Mouse (Mus musculus) CH12.LX (cell line): ENCODE measurements around the gene Olfr193. TPM values are rescaled to one million over a fixed set of nuclear protein-coding genes. Genes with fewer than 3 reads are reported as not detected.

ENCODE experiments used
- DNase-seq: peaks from one replicate; pipeline ENCODE4 v3.0.0-alpha.2; 2013; ENCODE audit errors: extremely low read depth
- H3K27ac ChIP-seq: 2 replicates; pipeline ENCODE4 v1.5.1; 2012; ENCODE audit warnings: low read depth, mild to moderate bottlenecking, control low read depth, moderate library complexity; ENCODE audit not compliant: insufficient read depth
- H3K27me3 ChIP-seq: replicated peaks from 2 replicates; pipeline ENCODE3; 2012; ENCODE audit warnings: inconsistent platforms
- H3K36me3 ChIP-seq, 2 experiments: replicated peaks in 1 of 2; 2 replicates each; pipeline versions ENCODE3 to v1.6.1; 2012; ENCODE audit warnings: inconsistent platforms in 1 of 2, low read length in 1 of 2, mild to moderate bottlenecking in 1 of 2, mixed read lengths in 1 of 2, moderate library complexity in 1 of 2; ENCODE audit not compliant: control insufficient read depth in 1 of 2, insufficient read depth in 1 of 2
- H3K4me1 ChIP-seq, 2 experiments: 2 replicates each; pipeline ENCODE4 v1.6.1; 2012; ENCODE audit warnings: inconsistent platforms in 1 of 2, moderate library complexity in 1 of 2; ENCODE audit not compliant: insufficient read depth in 2 of 2, control insufficient read depth in 1 of 2
- H3K4me2 ChIP-seq: 2 replicates; pipeline ENCODE4 v1.6.1; 2012; ENCODE audit warnings: low read depth, mild to moderate bottlenecking, control low read depth; ENCODE audit not compliant: poor library complexity, insufficient read depth, severe bottlenecking
- H3K4me3 ChIP-seq, 3 experiments: fragments of 150-350 bp in 1 of 3; sonication (generic) in 1 of 3; replicated peaks in 1 of 3; 2 replicates each; pipeline versions ENCODE3 to v1.5.1; 2011 to 2012; ENCODE audit warnings: low read depth in 2 of 3, low read length in 2 of 3, mild to moderate bottlenecking in 2 of 3, moderate library complexity in 2 of 3, control low read depth in 1 of 3, improper control_type of control experiment in 1 of 3, inconsistent platforms in 1 of 3, mixed read lengths in 1 of 3; ENCODE audit not compliant: poor library complexity in 1 of 3
- H3K79me2 ChIP-seq: replicated peaks from 2 replicates; pipeline ENCODE4 v1.6.1; 2012; ENCODE audit warnings: mild to moderate bottlenecking, moderate library complexity; ENCODE audit not compliant: control insufficient read depth, poor library complexity, insufficient read depth, severe bottlenecking; ENCODE audit errors: extremely low read depth
- H3K9ac ChIP-seq: 2 replicates; pipeline ENCODE4 v1.6.1; 2012; ENCODE audit warnings: low read depth, mild to moderate bottlenecking, control low read depth, moderate library complexity; ENCODE audit not compliant: insufficient read depth
- H3K9me3 ChIP-seq: replicated peaks from 2 replicates; pipeline ENCODE3; 2012; ENCODE audit warnings: low read length, inconsistent platforms, mixed read lengths
- BHLHE40 ChIP-seq: IDR thresholded peaks from 2 replicates; pipeline ENCODE4 v1.6.1; 2011; ENCODE audit warnings: mild to moderate bottlenecking, low read depth, low read length, improper control_type of control experiment
- CHD1 ChIP-seq: IDR thresholded peaks from 2 replicates; pipeline ENCODE4 v1.6.1; 2012; ENCODE audit warnings: low read depth, low read length, improper control_type of control experiment, inconsistent platforms
- CHD2 ChIP-seq: IDR thresholded peaks from 2 replicates; pipeline ENCODE4 v1.6.1; 2011; ENCODE audit warnings: low read length, improper control_type of control experiment
- CTCF ChIP-seq, 2 experiments: IDR thresholded peaks in 1 of 2; conservative IDR thresholded peaks in 1 of 2; 2 replicates each; pipeline ENCODE4 v1.5.1; 2011 to 2012; ENCODE audit warnings: low read depth in 2 of 2, low read length in 2 of 2, improper control_type of control experiment in 1 of 2, inconsistent platforms in 1 of 2, mild to moderate bottlenecking in 1 of 2, moderate library complexity in 1 of 2
- E2F4 ChIP-seq: IDR thresholded peaks from 2 replicates; pipeline ENCODE4 v1.6.1; 2011; ENCODE audit warnings: low read depth, low read length, improper control_type of control experiment; ENCODE audit not compliant: insufficient replicate concordance
- ELF1 ChIP-seq: IDR thresholded peaks from 2 replicates; pipeline ENCODE4 v1.6.1; 2014; ENCODE audit warnings: low read depth, mild to moderate bottlenecking, inconsistent platforms, low read length, improper control_type of control experiment
- EP300 ChIP-seq: IDR thresholded peaks from 2 replicates; pipeline ENCODE4 v1.6.1; 2011; ENCODE audit warnings: low read length, improper control_type of control experiment
- ETS1 ChIP-seq: conservative IDR thresholded peaks from 2 replicates; pipeline ENCODE4 v1.6.1; 2012; ENCODE audit warnings: low read depth, mild to moderate bottlenecking, inconsistent platforms, low read length, improper control_type of control experiment, moderate library complexity
- GABPA ChIP-seq: IDR thresholded peaks from 2 replicates; pipeline ENCODE4 v1.6.1; 2012; ENCODE audit warnings: low read depth, low read length, improper control_type of control experiment, inconsistent platforms; ENCODE audit not compliant: insufficient replicate concordance
- JUN ChIP-seq: IDR thresholded peaks from 2 replicates; pipeline ENCODE4 v1.6.1; 2011; ENCODE audit warnings: low read depth, mild to moderate bottlenecking, low read length, improper control_type of control experiment, moderate library complexity; ENCODE audit not compliant: insufficient read depth
- KAT2A ChIP-seq: IDR thresholded peaks from 2 replicates; pipeline ENCODE4 v1.6.1; 2012; ENCODE audit warnings: low read length, improper control_type of control experiment, inconsistent platforms; ENCODE audit not compliant: insufficient replicate concordance
- MAFK ChIP-seq: IDR thresholded peaks from 2 replicates; pipeline ENCODE4 v1.6.1; 2011; ENCODE audit warnings: low read length, improper control_type of control experiment; ENCODE audit not compliant: insufficient replicate concordance
- MAX ChIP-seq: IDR thresholded peaks from 2 replicates; pipeline ENCODE4 v1.6.1; 2011; ENCODE audit warnings: low read length, improper control_type of control experiment
- MXI1 ChIP-seq: IDR thresholded peaks from 2 replicates; pipeline ENCODE4 v1.6.1; 2011; ENCODE audit warnings: mild to moderate bottlenecking, low read depth, low read length, improper control_type of control experiment
- NELFE ChIP-seq: IDR thresholded peaks from 2 replicates; pipeline ENCODE4 v1.6.1; 2011; ENCODE audit warnings: low read depth, low read length, improper control_type of control experiment
- NRF1 ChIP-seq: IDR thresholded peaks from 2 replicates; pipeline ENCODE4 v1.6.1; 2014; ENCODE audit warnings: low read depth, mild to moderate bottlenecking, inconsistent platforms, low read length, improper control_type of control experiment, moderate library complexity
- POLR2A ChIP-seq: IDR thresholded peaks from 2 replicates; pipeline ENCODE4 v1.6.1; 2011; ENCODE audit warnings: low read depth, mild to moderate bottlenecking, improper control_type of control experiment, low read length
- TCF12 ChIP-seq: IDR thresholded peaks from 2 replicates; pipeline ENCODE4 v1.6.1; 2014; ENCODE audit warnings: low read depth, mild to moderate bottlenecking, inconsistent platforms, low read length, improper control_type of control experiment
- USF1 ChIP-seq: IDR thresholded peaks from 2 replicates; pipeline ENCODE4 v1.6.1; 2014; ENCODE audit warnings: low read depth, mild to moderate bottlenecking, inconsistent platforms, low read length, improper control_type of control experiment
- ZMIZ1 ChIP-seq: IDR thresholded peaks from 2 replicates; pipeline ENCODE4 v1.6.1; 2012; ENCODE audit warnings: low read depth, mild to moderate bottlenecking, inconsistent platforms, low read length, improper control_type of control experiment
- ZNF384 ChIP-seq: IDR thresholded peaks from 2 replicates; pipeline ENCODE4 v1.6.1; 2012; ENCODE audit warnings: low read depth, low read length, improper control_type of control experiment, inconsistent platforms
- dilution Hi-C: fragments of 300-500 bp; cut with MboI; formaldehyde crosslinking; loops from 2 replicates; pipeline ENCODE4 v1.14.3; 2020; ENCODE audit warnings: low sequenced_read_pairs; ENCODE audit not compliant: extremely low pct_unique_long_range_greater_than_20kb, extremely low pct_ligation_motif_present
- in situ Hi-C: fragments of 300-500 bp; cut with MboI; formaldehyde crosslinking; loops from 3 replicates; pipeline ENCODE4 v1.14.3; 2019; ENCODE audit warnings: low sequenced_read_pairs, low pct_ligation_motif_present, low pct_unique_long_range_greater_than_20kb, mixed read lengths
- polyA plus RNA-seq: library from polyadenylated mRNA; unstranded; fragments of >175 nt; gene quantifications from 2 replicates; pipeline ENCODE4 v1.2.1, GENCODE M21; 2012; ENCODE audit warnings: low read depth; ENCODE audit not compliant: insufficient read length
- total RNA-seq, 2 experiments: library from RNA; depleted of rRNA; stranded (reverse); fragments of 300-350 nt in 1 of 2; fragments of >200 nt in 1 of 2; gene quantifications; 2 replicates each; pipeline ENCODE4 v1.2.3; 2012 to 2014

Olfr193 gene
- not detected in 2 replicates for total RNA-seq (2012; rRNA removed)
- total RNA-seq (2014; rRNA removed) = not detected in 2 replicates
- polyA plus RNA-seq = not detected in 2 replicates

- Histone ChIP-seq H3K4me2 (no peak within 1 kb of the TSS), H3K9ac (no peak within 1 kb of the TSS), H3K27ac (no peak within 1 kb of the TSS), H3K79me2 (no peaks in the 10 kb centered on the region), H3K9me3 (peaks cover under 1% of the 10 kb centered on the region), H3K27me3 (no peaks in the 10 kb centered on the region), H3K4me3 (no peak within 1 kb of the TSS), H3K4me1 (peaks cover 0 to 12% of the 10 kb centered on the region in 2 experiments; a peak in 1 of 4 replicates), H3K36me3 (no peaks in the 10 kb centered on the region)
- DNase-seq = no peak
- in situ Hi-C loops = no loop called here
- TF ChIP-seq JUN (no peak), MAFK (no peak), ZMIZ1 (no peak), CHD2 (no peak)
- dilution Hi-C loops = no loop called here
Measured at GRCm38 (mm10) chr16:59111781-59112180, at the start of gene Olfr193. TSS of gene Olfr193 (minus strand) at chr16:59111881.

DNA sequence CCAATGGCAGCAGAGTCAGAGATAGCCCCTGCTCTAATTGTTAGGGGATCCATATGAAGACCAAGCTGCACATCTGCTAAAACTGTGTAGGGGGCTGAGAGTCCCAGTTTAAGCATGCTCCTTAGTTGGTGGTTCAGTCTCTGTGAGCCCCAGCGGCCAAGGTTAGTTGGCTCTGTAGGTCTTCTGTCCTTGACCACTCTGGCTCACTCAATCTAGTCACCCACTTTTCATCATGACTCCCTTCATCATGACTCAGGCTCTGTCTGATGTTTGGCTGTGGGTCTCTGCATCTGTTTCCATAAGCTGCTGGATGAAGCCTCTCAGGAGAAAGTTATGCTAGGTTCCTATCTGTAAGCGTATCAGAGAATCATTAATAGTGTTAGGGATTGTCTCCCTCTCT lies 40.3 kb upstream of the Olfr193 start:
- DNase-seq = no peak
- in situ Hi-C loops (no loop called here), dilution Hi-C loops (no loop called here)
- Histone ChIP-seq H3K9me3 (no peaks in the 10 kb centered on the region), H3K36me3 (no peaks in the 10 kb centered on the region), H3K9ac (no peak overlapping the region), H3K27me3 (no peaks in the 10 kb centered on the region), H3K4me1 (no peaks in the 10 kb centered on the region), H3K27ac (no peak overlapping the region), H3K4me3 (no peak overlapping the region), H3K4me2 (no peak overlapping the region), H3K79me2 (no peaks in the 10 kb centered on the region)
- TF ChIP-seq ZNF384 = no peak
- TF ChIP-seq ELF1 = no peak
- TF ChIP-seq CHD2 = no peak
- TF ChIP-seq NRF1 = no peak
- TF ChIP-seq TCF12 = no peak
- no peak for TF ChIP-seq E2F4
- TF ChIP-seq GABPA = no peak
- no peak for TF ChIP-seq BHLHE40
- no peak for TF ChIP-seq KAT2A
- TF ChIP-seq ETS1 = no peak
- TF ChIP-seq MXI1 = no peak
- no peak for TF ChIP-seq ZMIZ1
- TF ChIP-seq POLR2A = no peak
- TF ChIP-seq NELFE = no peak
- TF ChIP-seq CTCF (conservative IDR thresholded peaks at IDR 0.05 in 1 of 2, IDR thresholded peaks at IDR 0.05 in 1 of 2; ENCODE audit: low read depth in 2 of 2, low read length in 2 of 2) = no peak
- TF ChIP-seq EP300 = no peak
- TF ChIP-seq MAFK = no peak
- TF ChIP-seq USF1 = no peak
- no peak for TF ChIP-seq MAX
- TF ChIP-seq CHD1 = no peak
